Mouse (Mus musculus): ENCODE measurements around the gene Satl1. TPM values are rescaled to one million over a fixed set of nuclear protein-coding genes. Genes with fewer than 3 reads are reported as not detected.

Satl1 gene
- polyA plus RNA-seq, 1 experiment from 2014 or later: not detected

DNA sequence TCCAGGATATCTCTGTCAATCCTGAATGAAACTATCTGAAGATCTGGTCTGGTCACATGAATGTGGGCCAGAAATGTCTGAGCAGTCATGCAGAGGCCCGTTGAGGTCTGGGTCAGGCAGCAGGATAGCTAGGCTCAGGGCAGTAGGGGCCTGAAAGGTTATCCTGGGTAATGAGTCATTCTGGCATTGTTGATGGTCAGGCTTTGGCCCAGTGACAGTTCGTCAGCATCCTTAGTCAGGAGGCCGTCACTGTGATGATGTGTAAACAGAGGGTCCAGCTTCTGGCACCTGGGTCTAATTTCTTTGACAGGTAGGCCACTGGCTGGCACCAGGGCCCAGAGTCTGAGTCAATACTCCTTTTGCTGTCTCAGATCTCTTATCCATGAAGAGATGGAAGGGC, 67.1 kb downstream of the Satl1 start:
- WGBS: 70% methylated on average over 3 of the region's 3 CpGs
- H3K4me2 ChIP-seq (ENCODE audit: low read depth, low read length): no peak overlapping the region
- H3K27ac ChIP-seq (ENCODE audit: low read length): no peak overlapping the region
- no peaks in the 10 kb centered on the region for H3K36me3 ChIP-seq (ENCODE audit: control insufficient read depth, insufficient read depth, low read length)
- H3K4me1 ChIP-seq (ENCODE audit: control insufficient read depth, insufficient read depth, low read length): no peaks in the 10 kb centered on the region
- H3K27me3 ChIP-seq (replicated peaks; ENCODE audit: control insufficient read depth, insufficient read depth, low read length): no peaks in the 10 kb centered on the region
- H3K4me3 ChIP-seq (ENCODE audit: low read length): no peak overlapping the region
- no peak overlapping the region for H3K9ac ChIP-seq (ENCODE audit: low read depth, low read length)
- no peaks in the 10 kb centered on the region for H3K9me3 ChIP-seq (ENCODE audit: control insufficient read depth, low read length)
- ATAC-seq: no peak

Other genes with a start within 250 kb of the Satl1 start
- gene 4933403O08Rik, start 167.7 kb downstream of the Satl1 start, polyA plus RNA-seq (2015; fragmentation: Nextera tagmentation; extraction: Ambion mirVana): not detected in 2 replicates
- 64.8 and 70.6 TPM in 2 replicates for gene Apool, start 95.4 kb downstream of the Satl1 start, polyA plus RNA-seq (2015; fragmentation: Nextera tagmentation; extraction: Ambion mirVana)
- 7.4 and 13.6 TPM in 2 replicates for gene 2010106E10Rik, start 88.5 kb upstream of the Satl1 start, polyA plus RNA-seq (2015; fragmentation: Nextera tagmentation; extraction: Ambion mirVana)
- 6.3 and 6.8 TPM in 2 replicates for gene Zfp711, start 193.7 kb upstream of the Satl1 start, polyA plus RNA-seq (2015; fragmentation: Nextera tagmentation; extraction: Ambion mirVana)

All from intestine, embryonic 16.5 days (tissue).